Mouse (Mus musculus): ENCODE measurements around the gene Hrct1.

Hrct1 gene

GRCm38 (mm10) chr4:43771626-43772025, 44.6 kb downstream of the Hrct1 start:
- DNase-seq (ENCODE audit: low spot score in 2 of 2): no peak

DNA sequence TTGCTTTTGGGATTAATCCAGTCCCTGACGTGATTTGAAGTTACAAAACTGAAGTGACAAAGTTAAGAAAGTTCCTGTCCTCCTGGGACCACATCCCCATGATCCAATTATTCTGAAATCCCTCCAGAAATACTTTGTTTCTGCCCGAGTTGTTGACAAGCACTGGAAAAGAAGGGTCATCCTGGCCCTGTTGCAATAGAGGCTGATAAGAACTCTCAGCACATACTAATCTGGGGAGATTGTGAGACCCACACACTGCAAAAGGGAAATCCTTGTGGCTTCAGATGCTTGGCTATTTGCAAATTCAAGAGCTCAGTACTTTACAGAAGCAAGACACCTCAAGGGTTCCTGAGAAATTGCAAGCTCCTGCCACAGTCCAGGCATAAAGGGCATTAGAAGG, 45.3 kb downstream of the Hrct1 start:
- no peak for DNase-seq (ENCODE audit: low spot score in 2 of 2)
